Mouse (Mus musculus): Measurements from ENCODE around the gene Isg20. TPM values are rescaled to one million over a fixed set of nuclear protein-coding genes. Genes with fewer than 3 reads are reported as not detected.

Isg20 gene
- polyA plus RNA-seq, 1 experiment = 75.3 TPM

- Histone ChIP-seq H3K4me1 (ENCODE audit: control insufficient read depth, insufficient read depth, low read length) (no peaks in the 10 kb centered on the region), H3K4me3 (replicated peaks; ENCODE audit: extremely low read depth, low read depth, low read length) (no peak overlapping the region)
- TF ChIP-seq CTCF (IDR thresholded peaks at IDR 0.05; ENCODE audit: insufficient read depth, low read length) = no peak
- no peak for TF ChIP-seq POLR2A (IDR thresholded peaks at IDR 0.05; ENCODE audit: borderline replicate concordance, extremely low read depth, low read depth, low read length)
- 3% methylated on average over 34 of the region's 34 CpGs for WGBS
- no peak for DNase-seq
These were observed 30.1 kb upstream of the Isg20 start for GRCm38 (mm10) chr7:78883016-78883725.

GRCm38 (mm10) chr7:78883726-78884060 is 29.5 kb upstream of the Isg20 start:
- TF ChIP-seq POLR2A (IDR thresholded peaks at IDR 0.05; ENCODE audit: borderline replicate concordance, extremely low read depth, low read depth, low read length) (no peak), CTCF (IDR thresholded peaks at IDR 0.05; ENCODE audit: insufficient read depth, low read length) (no peak)
- 10% methylated on average over 8 of the region's 8 CpGs for whole genome bisulfite sequencing
- no peak for DNase-seq

GRCm38 (mm10) chr7:78884139-78884538 is 29.1 kb upstream of the Isg20 start:
- 8% methylated on average over 6 of the region's 6 CpGs for WGBS
- Histone ChIP-seq H3K4me3 (replicated peaks; ENCODE audit: extremely low read depth, low read depth, low read length) (no peak overlapping the region), H3K4me1 (ENCODE audit: control insufficient read depth, insufficient read depth, low read length) (no peaks in the 10 kb centered on the region)
- no peak for DNase-seq
- no peak for TF ChIP-seq POLR2A (IDR thresholded peaks at IDR 0.05; ENCODE audit: borderline replicate concordance, extremely low read depth, low read depth, low read length)
- TF ChIP-seq CTCF (IDR thresholded peaks at IDR 0.05; ENCODE audit: insufficient read depth, low read length) = no peak

More at GRCm38 (mm10) chr7:78883726-78884060, 29.5 kb upstream of the Isg20 start:
- no peak overlapping the region for H3K4me3 ChIP-seq (replicated peaks; ENCODE audit: extremely low read depth, low read depth, low read length)
- no peaks in the 10 kb centered on the region for H3K4me1 ChIP-seq (ENCODE audit: control insufficient read depth, insufficient read depth, low read length)

- no peak for DNase-seq
- no peaks in the 10 kb centered on the region for H3K4me1 ChIP-seq (ENCODE audit: control insufficient read depth, insufficient read depth, low read length)
- no peak for TF ChIP-seq POLR2A (IDR thresholded peaks at IDR 0.05; ENCODE audit: borderline replicate concordance, extremely low read depth, low read depth, low read length)
- TF ChIP-seq CTCF (IDR thresholded peaks at IDR 0.05; ENCODE audit: insufficient read depth, low read length) = no peak
- no peak overlapping the region for H3K4me3 ChIP-seq (replicated peaks; ENCODE audit: extremely low read depth, low read depth, low read length)
- WGBS = 73% methylated on average over 5 of the region's 5 CpGs
These were observed 27.8 kb upstream of the Isg20 start for GRCm38 (mm10) chr7:78885404-78885803.

- no peak for TF ChIP-seq CTCF (IDR thresholded peaks at IDR 0.05; ENCODE audit: insufficient read depth, low read length)
- TF ChIP-seq POLR2A (IDR thresholded peaks at IDR 0.05; ENCODE audit: borderline replicate concordance, extremely low read depth, low read depth, low read length) = no peak
- no peaks in the 10 kb centered on the region for H3K4me1 ChIP-seq (ENCODE audit: control insufficient read depth, insufficient read depth, low read length)
- no peak for DNase-seq
- no peak overlapping the region for H3K4me3 ChIP-seq (replicated peaks; ENCODE audit: extremely low read depth, low read depth, low read length)
- WGBS = 64% methylated on average over 4 of the region's 4 CpGs
These were observed 26.7 kb upstream of the Isg20 start for GRCm38 (mm10) chr7:78886496-78886895.

- Histone ChIP-seq H3K4me1 (ENCODE audit: control insufficient read depth, insufficient read depth, low read length) (no peaks in the 10 kb centered on the region), H3K4me3 (replicated peaks; ENCODE audit: extremely low read depth, low read depth, low read length) (no peak overlapping the region)
- DNase-seq = no peak
- 68% methylated on average over 9 of the region's 9 CpGs for WGBS
- TF ChIP-seq POLR2A (IDR thresholded peaks at IDR 0.05; ENCODE audit: borderline replicate concordance, extremely low read depth, low read depth, low read length) (no peak), CTCF (IDR thresholded peaks at IDR 0.05; ENCODE audit: insufficient read depth, low read length) (no peak)
These were observed 25.8 kb upstream of the Isg20 start for GRCm38 (mm10) chr7:78887431-78887842.

- DNase-seq = peak; percentile 83
- no peaks in the 10 kb centered on the region for H3K4me1 ChIP-seq (ENCODE audit: control insufficient read depth, insufficient read depth, low read length)
- TF ChIP-seq CTCF (IDR thresholded peaks at IDR 0.05; ENCODE audit: insufficient read depth, low read length) = peak; percentile 89
- TF ChIP-seq POLR2A (IDR thresholded peaks at IDR 0.05; ENCODE audit: borderline replicate concordance, extremely low read depth, low read depth, low read length) = no peak
- WGBS = 2% methylated on average over 16 of the region's 16 CpGs
- no peak overlapping the region for H3K4me3 ChIP-seq (replicated peaks; ENCODE audit: extremely low read depth, low read depth, low read length)
These were observed 22.6 kb upstream of the Isg20 start for GRCm38 (mm10) chr7:78890641-78891040.

- WGBS = 75% methylated on average over 10 of the region's 10 CpGs
- H3K4me3 ChIP-seq (replicated peaks; ENCODE audit: extremely low read depth, low read depth, low read length) = no peak overlapping the region
- TF ChIP-seq POLR2A (IDR thresholded peaks at IDR 0.05; ENCODE audit: borderline replicate concordance, extremely low read depth, low read depth, low read length) = no peak
- no peak for TF ChIP-seq CTCF (IDR thresholded peaks at IDR 0.05; ENCODE audit: insufficient read depth, low read length)
- no peak for DNase-seq
- H3K4me1 ChIP-seq (ENCODE audit: control insufficient read depth, insufficient read depth, low read length) = peaks cover 8% of the 10 kb centered on the region
These were observed 19.3 kb upstream of the Isg20 start for GRCm38 (mm10) chr7:78893917-78894316.

- no peak for DNase-seq
- 51% methylated on average over 13 of the region's 13 CpGs for whole genome bisulfite sequencing
- Histone ChIP-seq H3K4me3 (replicated peaks; ENCODE audit: extremely low read depth, low read depth, low read length) (peak overlapping the region; percentile 47), H3K4me1 (ENCODE audit: control insufficient read depth, insufficient read depth, low read length) (peaks cover 8% of the 10 kb centered on the region)
- TF ChIP-seq CTCF (IDR thresholded peaks at IDR 0.05; ENCODE audit: insufficient read depth, low read length) = no peak
- TF ChIP-seq POLR2A (IDR thresholded peaks at IDR 0.05; ENCODE audit: borderline replicate concordance, extremely low read depth, low read depth, low read length) = no peak
These were observed 18.1 kb upstream of the Isg20 start for GRCm38 (mm10) chr7:78895021-78895652.

All from lung, adult 2 months (tissue).